Mouse (Mus musculus) bone marrow macrophage, adult 2 months (primary cell): ENCODE measurements around the gene Ucp1.

Experiments
- CTCF ChIP-seq: IDR thresholded peaks from 2 replicates; pipeline ENCODE4 v1.5.1; 2012; ENCODE audit warnings: low read depth, mild to moderate bottlenecking, low read length, moderate library complexity
- POLR2A ChIP-seq: IDR thresholded peaks from 2 replicates; pipeline ENCODE4 v1.6.1; 2012; ENCODE audit warnings: mild to moderate bottlenecking, low read depth, low read length, borderline replicate concordance

DNA sequence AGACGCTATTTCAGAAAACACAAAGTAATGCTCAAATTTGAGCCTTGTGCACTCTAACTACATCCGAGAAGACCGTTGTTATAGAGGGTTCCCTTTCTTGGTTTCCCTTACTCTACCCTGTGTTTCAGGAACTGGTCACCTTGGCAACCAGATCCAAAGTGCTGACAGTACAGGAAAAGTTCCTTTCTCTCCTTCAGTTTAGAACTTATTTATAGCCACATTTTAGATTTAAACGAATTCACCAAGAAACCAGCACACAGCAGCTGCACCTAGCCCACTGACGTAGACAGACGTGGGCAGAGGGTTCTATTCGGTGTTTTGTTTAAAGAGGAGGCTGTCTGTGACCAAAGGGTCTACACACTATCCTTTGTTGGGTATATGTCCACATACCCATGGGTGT, 46.0 kb upstream of the Ucp1 start:
- no peak for TF ChIP-seq CTCF
- no peak for TF ChIP-seq POLR2A
